Mouse (Mus musculus) heart, postnatal 0 days (tissue): ENCODE data around the gene Cpvl.

Source experiments
- CTCF ChIP-seq: IDR thresholded peaks from 2 replicates; pipeline ENCODE4 v1.5.1; 2016; ENCODE audit warnings: antibody characterized with exemption, control low read depth, low read depth
- EP300 ChIP-seq: IDR thresholded peaks from 2 replicates; pipeline ENCODE4 v1.6.1; 2016; ENCODE audit warnings: antibody characterized with exemption, low read depth

DNA sequence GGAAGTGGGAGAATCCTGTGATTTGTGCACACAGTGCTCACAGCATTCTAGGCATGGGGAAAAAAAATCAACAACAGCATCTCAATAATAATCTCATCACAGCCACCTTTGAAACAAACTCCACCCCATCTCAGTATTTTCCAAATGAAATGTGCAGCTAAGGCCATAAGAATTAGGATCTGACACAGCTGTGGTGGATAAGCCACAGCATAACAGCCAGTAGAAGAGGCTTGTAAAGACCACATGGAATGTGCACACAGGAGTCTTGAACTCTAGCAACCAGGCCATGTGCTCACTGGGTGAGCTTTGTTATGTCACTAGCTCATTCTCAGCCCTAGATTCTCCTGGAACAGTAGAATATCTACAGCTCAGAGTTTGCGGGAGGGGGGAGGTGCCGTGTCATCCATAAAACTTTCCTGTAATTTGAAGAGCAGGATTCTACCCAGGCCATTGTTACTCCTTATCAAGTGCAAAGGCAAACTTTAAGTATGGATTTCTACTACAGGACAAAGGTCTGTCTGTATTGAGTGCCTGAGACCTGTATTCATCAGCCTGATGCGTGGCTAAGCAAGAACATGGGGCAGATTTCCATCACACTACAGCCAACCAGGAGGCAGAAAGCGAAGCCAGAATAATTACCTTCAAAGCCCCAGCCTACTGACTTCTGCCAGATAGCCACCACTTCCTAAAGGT is 73.6 kb downstream of the Cpvl start:
- TF ChIP-seq CTCF (no peak), EP300 (no peak)
